Mouse (Mus musculus) myocyte (in vitro differentiated cells): ENCODE data around the gene Sun2.

ENCODE experiments used
- CEBPB ChIP-seq: IDR thresholded peaks from 2 replicates; pipeline ENCODE4 v1.6.1; 2011; ENCODE audit warnings: mild to moderate bottlenecking, moderate library complexity; ENCODE audit not compliant: poor library complexity, insufficient read depth, severe bottlenecking
- E2F4 ChIP-seq: IDR thresholded peaks from one replicate; pipeline ENCODE4 v1.6.1; 2011; ENCODE audit warnings: mild to moderate bottlenecking, control low read depth, moderate library complexity; ENCODE audit not compliant: insufficient read depth
- MAX ChIP-seq: IDR thresholded peaks from one replicate; pipeline ENCODE4 v1.6.1; 2011; ENCODE audit warnings: low read depth, mild to moderate bottlenecking, control low read depth
- MYOD1 ChIP-seq, 3 experiments: IDR thresholded peaks; one replicate each; pipeline ENCODE4 v1.6.1; 2011; ENCODE audit warnings: control low read depth in 2 of 3, low read depth in 2 of 3, mild to moderate bottlenecking in 2 of 3, moderate library complexity in 1 of 3; ENCODE audit not compliant: insufficient read length in 2 of 3, control insufficient read depth in 1 of 3
- POLR2A ChIP-seq: IDR thresholded peaks from one replicate; pipeline ENCODE4 v1.6.1; 2011; ENCODE audit warnings: low read depth, mild to moderate bottlenecking, control low read depth, moderate library complexity; ENCODE audit not compliant: insufficient read length
- POLR2AphosphoS2 ChIP-seq: IDR thresholded peaks from one replicate; pipeline ENCODE4 v1.6.1; 2011; ENCODE audit warnings: low read depth, control low read depth; ENCODE audit not compliant: insufficient read length
- REST ChIP-seq: IDR thresholded peaks from one replicate; pipeline ENCODE4 v1.6.1; 2011; ENCODE audit warnings: mild to moderate bottlenecking, control low read depth, moderate library complexity; ENCODE audit not compliant: insufficient read depth, insufficient read length
- TCF12 ChIP-seq: IDR thresholded peaks from one replicate; pipeline ENCODE4 v1.6.1; 2011; ENCODE audit warnings: mild to moderate bottlenecking, control low read depth; ENCODE audit not compliant: poor library complexity, insufficient read depth, severe bottlenecking
- TCF3 ChIP-seq: IDR thresholded peaks from one replicate; pipeline ENCODE4 v1.6.1; 2011; ENCODE audit warnings: low read depth, control low read depth; ENCODE audit not compliant: insufficient read length
- USF1 ChIP-seq: IDR thresholded peaks from one replicate; pipeline ENCODE4 v1.6.1; 2011; ENCODE audit warnings: low read depth, mild to moderate bottlenecking, control low read depth, moderate library complexity

DNA sequence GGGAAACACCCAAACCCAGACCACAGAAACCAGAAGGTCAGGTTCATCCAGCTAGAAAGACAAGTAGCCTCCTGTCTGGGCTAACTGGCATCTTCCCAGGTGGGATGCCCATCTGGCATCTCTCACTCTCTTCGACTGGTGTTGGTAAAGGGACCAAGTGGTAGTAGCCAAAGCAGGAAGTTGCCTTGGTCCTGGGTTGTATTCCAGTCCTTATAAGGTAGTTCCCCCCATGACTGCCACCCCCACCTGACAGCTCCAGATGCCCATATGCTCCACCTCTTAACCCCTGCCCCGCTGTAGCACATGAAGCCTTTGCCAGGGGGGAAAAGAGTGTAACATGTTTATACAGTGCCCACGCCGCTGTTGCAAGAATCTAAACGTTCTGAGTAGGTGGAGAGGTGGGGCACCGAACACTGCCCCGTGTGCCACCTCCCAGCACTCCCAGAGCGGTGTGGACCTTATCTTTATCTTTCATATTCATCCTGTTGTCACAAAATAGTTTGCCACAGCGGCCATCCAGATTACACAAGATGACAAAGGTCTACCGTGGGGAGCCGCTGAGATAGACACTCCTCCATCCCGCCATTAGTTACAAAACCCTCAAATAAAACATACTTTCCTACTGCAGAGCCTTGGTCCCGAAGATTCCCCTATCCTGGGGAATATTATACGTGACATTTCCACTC lies 1.0 kb downstream of the Sun2 start:
- TF ChIP-seq POLR2AphosphoS2 (peak; percentile 50), E2F4 (no peak), TCF12 (no peak), POLR2A (peak; percentile 43), TCF3 (no peak), REST (no peak), USF1 (peak; percentile 18), MAX (no peak), CEBPB (no peak), MYOD1 (IDR thresholded peaks at IDR 0.05; ENCODE audit: control insufficient read depth in 1 of 3, insufficient read length in 2 of 3, low read depth in 2 of 3) (peak in 1 of 3 experiments; percentile 24)
